Mouse (Mus musculus): ENCODE measurements at regions not wholly inside any gene's neighbourhood (a gene's known extent, or its start where the extent isn't known, plus 50 kb on each side); places are given as distances from the start of the nearest gene placed in this dataset.

GRCm38 (mm10) chr13:25547150-25548145 lies 277.1 kb upstream of the Nrsn1 start:
- Histone ChIP-seq H3K4me3 (no peak overlapping the region), H3K4me2 (ENCODE audit: low read depth) (no peak overlapping the region), H3K36me3 (ENCODE audit: control insufficient read depth, insufficient read depth) (no peaks in the 10 kb centered on the region), H3K27me3 (ENCODE audit: control insufficient read depth, insufficient read depth, insufficient read length) (no peaks in the 10 kb centered on the region), H3K79me2 (ENCODE audit: control insufficient read depth, insufficient read depth) (no peaks in the 10 kb centered on the region), H3ac (ENCODE audit: control insufficient read depth, insufficient read length) (no peak overlapping the region)
- TF ChIP-seq CEBPB (IDR thresholded peaks at IDR 0.05; ENCODE audit: insufficient read depth, poor library complexity, severe bottlenecking) (no peak), USF1 (IDR thresholded peaks at IDR 0.05; ENCODE audit: low read depth) (no peak), REST (IDR thresholded peaks at IDR 0.05; ENCODE audit: insufficient read depth, insufficient read length) (no peak), MYOG (IDR thresholded peaks at IDR 0.05; ENCODE audit: control insufficient read depth in 1 of 3, insufficient read depth in 1 of 3, insufficient read length in 2 of 3, low read depth in 2 of 3) (no peak), POLR2A (IDR thresholded peaks at IDR 0.05; ENCODE audit: insufficient read length, low read depth) (no peak), MAX (IDR thresholded peaks at IDR 0.05; ENCODE audit: low read depth) (no peak), POLR2AphosphoS2 (IDR thresholded peaks at IDR 0.05; ENCODE audit: insufficient read length, low read depth) (no peak)

GRCm38 (mm10) chr13:25524094-25524493 lies 253.8 kb upstream of the Nrsn1 start:
- no peaks in the 10 kb centered on the region for H3K27me3 ChIP-seq (ENCODE audit: control insufficient read depth, insufficient read depth, insufficient read length)
- H3K36me3 ChIP-seq (ENCODE audit: control insufficient read depth, insufficient read depth): no peaks in the 10 kb centered on the region
- no peaks in the 10 kb centered on the region for H3K79me2 ChIP-seq (ENCODE audit: control insufficient read depth, insufficient read depth)
- no peak overlapping the region for H3ac ChIP-seq (ENCODE audit: control insufficient read depth, insufficient read length)
- H3K4me2 ChIP-seq (ENCODE audit: low read depth): no peak overlapping the region
- H3K4me3 ChIP-seq: no peak overlapping the region
- TF ChIP-seq E2F4 (IDR thresholded peaks at IDR 0.05; ENCODE audit: insufficient read depth) (no peak), USF1 (IDR thresholded peaks at IDR 0.05; ENCODE audit: low read depth) (no peak), SRF (IDR thresholded peaks at IDR 0.05; ENCODE audit: control insufficient read depth, insufficient read length, low read depth) (no peak), CEBPB (IDR thresholded peaks at IDR 0.05; ENCODE audit: insufficient read depth, poor library complexity, severe bottlenecking) (no peak), MYOD1 (IDR thresholded peaks at IDR 0.05; ENCODE audit: control insufficient read depth in 1 of 3, insufficient read length in 2 of 3, low read depth in 2 of 3) (no peak), POLR2AphosphoS2 (IDR thresholded peaks at IDR 0.05; ENCODE audit: insufficient read length, low read depth) (no peak), MAX (IDR thresholded peaks at IDR 0.05; ENCODE audit: low read depth) (no peak), TCF3 (IDR thresholded peaks at IDR 0.05; ENCODE audit: insufficient read length, low read depth) (no peak), REST (IDR thresholded peaks at IDR 0.05; ENCODE audit: insufficient read depth, insufficient read length) (no peak), POLR2A (IDR thresholded peaks at IDR 0.05; ENCODE audit: insufficient read length, low read depth) (no peak)

GRCm38 (mm10) chr13:25507355-25507754 lies 237.1 kb upstream of the Nrsn1 start:
- H3ac ChIP-seq (ENCODE audit: control insufficient read depth, insufficient read length): no peak overlapping the region
- no peak overlapping the region for H3K4me3 ChIP-seq
- no peak overlapping the region for H3K4me2 ChIP-seq (ENCODE audit: low read depth)
- no peaks in the 10 kb centered on the region for H3K79me2 ChIP-seq (ENCODE audit: control insufficient read depth, insufficient read depth)
- H3K27me3 ChIP-seq (ENCODE audit: control insufficient read depth, insufficient read depth, insufficient read length): no peaks in the 10 kb centered on the region
- H3K36me3 ChIP-seq (ENCODE audit: control insufficient read depth, insufficient read depth): no peaks in the 10 kb centered on the region
- TF ChIP-seq E2F4 (IDR thresholded peaks at IDR 0.05; ENCODE audit: insufficient read depth) (no peak), TCF12 (IDR thresholded peaks at IDR 0.05; ENCODE audit: insufficient read depth, poor library complexity, severe bottlenecking) (no peak)

DNA sequence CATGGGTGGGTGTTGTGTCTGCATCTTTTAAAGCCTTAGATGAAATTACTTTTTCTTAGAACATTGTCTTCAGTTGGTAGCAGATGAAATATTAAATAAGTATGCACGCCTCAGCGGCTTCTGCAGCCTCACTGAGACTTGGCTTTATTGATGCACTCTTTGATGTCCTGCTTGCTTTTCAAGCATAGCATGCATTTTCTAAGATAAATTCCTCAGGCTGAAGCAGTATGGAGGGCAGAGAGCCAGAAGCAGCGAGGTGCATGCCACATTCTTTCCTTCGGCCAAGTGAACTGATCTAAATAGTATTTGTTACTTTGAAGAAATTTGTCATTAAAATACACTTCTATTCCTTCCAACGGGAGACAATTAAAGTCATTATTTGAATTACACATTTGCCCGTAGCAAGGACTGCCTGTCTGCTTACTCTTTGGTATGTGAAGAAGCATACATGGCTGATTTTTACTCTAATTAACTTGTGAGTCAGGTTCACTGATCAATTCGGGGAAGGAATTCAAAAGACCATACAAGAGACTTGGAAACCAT lies 224.3 kb upstream of the Nrsn1 start:
- H3K4me3 ChIP-seq: no peak overlapping the region
- TF ChIP-seq REST (IDR thresholded peaks at IDR 0.05; ENCODE audit: insufficient read depth, insufficient read length): no peak
- TF ChIP-seq MYOG (IDR thresholded peaks at IDR 0.05; ENCODE audit: control insufficient read depth in 1 of 3, insufficient read depth in 1 of 3, insufficient read length in 2 of 3, low read depth in 2 of 3): no peak
- no peak for TF ChIP-seq POLR2A (IDR thresholded peaks at IDR 0.05; ENCODE audit: insufficient read length, low read depth)
- TF ChIP-seq CEBPB (IDR thresholded peaks at IDR 0.05; ENCODE audit: insufficient read depth, poor library complexity, severe bottlenecking): no peak
- TF ChIP-seq USF1 (IDR thresholded peaks at IDR 0.05; ENCODE audit: low read depth): no peak
- no peak for TF ChIP-seq TCF12 (IDR thresholded peaks at IDR 0.05; ENCODE audit: insufficient read depth, poor library complexity, severe bottlenecking)
- TF ChIP-seq SRF (IDR thresholded peaks at IDR 0.05; ENCODE audit: control insufficient read depth, insufficient read length, low read depth): no peak
- TF ChIP-seq POLR2AphosphoS2 (IDR thresholded peaks at IDR 0.05; ENCODE audit: insufficient read length, low read depth): no peak
- no peak for TF ChIP-seq TCF3 (IDR thresholded peaks at IDR 0.05; ENCODE audit: insufficient read length, low read depth)
- TF ChIP-seq E2F4 (IDR thresholded peaks at IDR 0.05; ENCODE audit: insufficient read depth): no peak
- TF ChIP-seq MAX (IDR thresholded peaks at IDR 0.05; ENCODE audit: low read depth): no peak
- no peak for TF ChIP-seq MYOD1 (IDR thresholded peaks at IDR 0.05; ENCODE audit: control insufficient read depth in 1 of 3, insufficient read length in 2 of 3, low read depth in 2 of 3)

DNA sequence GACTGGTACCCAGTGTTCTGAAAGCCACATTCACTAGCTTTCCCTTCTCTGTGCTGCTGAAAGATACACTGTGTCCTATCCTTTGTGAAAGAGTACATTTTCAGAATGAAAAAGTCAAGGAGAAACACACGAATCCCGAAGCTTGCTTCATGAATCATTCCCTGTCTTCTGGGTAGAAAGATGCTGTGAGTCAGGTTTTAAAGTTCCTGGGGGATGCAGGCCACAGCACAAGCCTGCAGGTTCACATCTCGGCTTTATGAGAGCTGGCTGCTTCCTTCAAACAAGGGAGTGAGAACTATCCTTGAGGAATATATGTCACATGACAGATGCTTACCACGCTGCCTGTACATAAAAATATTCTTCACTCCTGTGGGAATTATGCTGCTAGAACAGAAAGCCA lies 219.7 kb upstream of the Nrsn1 start:
- Histone ChIP-seq H3ac (ENCODE audit: control insufficient read depth, insufficient read length) (no peak overlapping the region), H3K79me2 (ENCODE audit: control insufficient read depth, insufficient read depth) (no peaks in the 10 kb centered on the region), H3K4me2 (ENCODE audit: low read depth) (no peak overlapping the region), H3K4me3 (no peak overlapping the region), H3K27me3 (ENCODE audit: control insufficient read depth, insufficient read depth, insufficient read length) (no peaks in the 10 kb centered on the region), H3K36me3 (ENCODE audit: control insufficient read depth, insufficient read depth) (no peaks in the 10 kb centered on the region)
- TF ChIP-seq REST (IDR thresholded peaks at IDR 0.05; ENCODE audit: insufficient read depth, insufficient read length) (no peak), USF1 (IDR thresholded peaks at IDR 0.05; ENCODE audit: low read depth) (no peak), POLR2AphosphoS2 (IDR thresholded peaks at IDR 0.05; ENCODE audit: insufficient read length, low read depth) (no peak), TCF3 (IDR thresholded peaks at IDR 0.05; ENCODE audit: insufficient read length, low read depth) (no peak), CEBPB (IDR thresholded peaks at IDR 0.05; ENCODE audit: insufficient read depth, poor library complexity, severe bottlenecking) (no peak), E2F4 (IDR thresholded peaks at IDR 0.05; ENCODE audit: insufficient read depth) (no peak), MYOG (IDR thresholded peaks at IDR 0.05; ENCODE audit: control insufficient read depth in 1 of 3, insufficient read depth in 1 of 3, insufficient read length in 2 of 3, low read depth in 2 of 3) (no peak), SRF (IDR thresholded peaks at IDR 0.05; ENCODE audit: control insufficient read depth, insufficient read length, low read depth) (no peak), POLR2A (IDR thresholded peaks at IDR 0.05; ENCODE audit: insufficient read length, low read depth) (no peak)

More for the DNA sequence above, 224.3 kb upstream of the Nrsn1 start:
- no peaks in the 10 kb centered on the region for H3K36me3 ChIP-seq (ENCODE audit: control insufficient read depth, insufficient read depth)
- no peak overlapping the region for H3ac ChIP-seq (ENCODE audit: control insufficient read depth, insufficient read length)
- no peaks in the 10 kb centered on the region for H3K27me3 ChIP-seq (ENCODE audit: control insufficient read depth, insufficient read depth, insufficient read length)
- H3K4me2 ChIP-seq (ENCODE audit: low read depth): no peak overlapping the region
- H3K79me2 ChIP-seq (ENCODE audit: control insufficient read depth, insufficient read depth): no peaks in the 10 kb centered on the region

Measured in myocyte (in vitro differentiated cells).